Mouse (Mus musculus) forebrain, embryonic 14.5 days (tissue): ENCODE results near the gene Atp1a4. TPM values are rescaled to one million over a fixed set of nuclear protein-coding genes. Genes with fewer than 3 reads are reported as not detected.

Source experiments
- ATAC-seq: fragments of 200-750 bp; cut with Nextera tagmentation; 2 replicates; pipeline ENCODE4 v1.8.0; 2017; ENCODE audit warnings: mild to moderate bottlenecking, moderate library complexity
- DNase-seq: peaks from one replicate; pipeline ENCODE4 v3.0.0-alpha.2; 2015; ENCODE audit warnings: low spot score
- H3K27ac ChIP-seq: fragments of 300-500 bp; sonication (generic); 2 replicates; pipeline ENCODE4 v1.5.1; 2014; ENCODE audit warnings: low read depth, mild to moderate bottlenecking, control low read depth, low read length, moderate library complexity
- H3K27me3 ChIP-seq: fragments of 300-500 bp; sonication (generic); replicated peaks from 2 replicates; pipeline ENCODE4 v1.6.1; 2014; ENCODE audit warnings: low read length, control low read depth, mixed read lengths; ENCODE audit not compliant: control insufficient read depth, insufficient read depth
- H3K36me3 ChIP-seq: fragments of 300-500 bp; sonication (generic); 2 replicates; pipeline ENCODE4 v1.6.1; 2014; ENCODE audit warnings: low read length, control low read depth; ENCODE audit not compliant: control insufficient read depth, insufficient read depth
- H3K4me1 ChIP-seq: fragments of 300-500 bp; sonication (generic); 2 replicates; pipeline ENCODE4 v1.6.1; 2014; ENCODE audit warnings: antibody characterized with exemption, low read length, control low read depth; ENCODE audit not compliant: control insufficient read depth, insufficient read depth
- H3K4me2 ChIP-seq: fragments of 300-500 bp; sonication (generic); 2 replicates; pipeline ENCODE4 v1.6.1; 2014; ENCODE audit warnings: mild to moderate bottlenecking, control low read depth, low read length
- H3K4me3 ChIP-seq: fragments of 300-500 bp; sonication (generic); 2 replicates; pipeline ENCODE4 v1.5.1; 2014; ENCODE audit warnings: low read depth, low read length, control low read depth
- H3K9ac ChIP-seq: fragments of 300-500 bp; sonication (generic); 2 replicates; pipeline ENCODE4 v1.6.1; 2014; ENCODE audit warnings: mild to moderate bottlenecking, low read length, control low read depth, moderate library complexity
- H3K9me3 ChIP-seq: fragments of 300-500 bp; sonication (generic); replicated peaks from 2 replicates; pipeline ENCODE4 v1.6.1; 2016; ENCODE audit warnings: low read length, control low read depth, mixed read lengths; ENCODE audit not compliant: control insufficient read depth
- WGBS: fragments of 180-500 bp; shearing (Covaris S2); extraction: QIAGEN DNeasy Blood & Tissue Kit; methylation state at CpG from one replicate; pipeline ENCODE4 v1.1.7; 2014; 5-methylcytosine and 5-hydroxymethylcytosine counted together
- polyA plus RNA-seq: library from polyadenylated mRNA; unstranded; fragments of >200 nt; fragmentation: Nextera tagmentation; extraction: Ambion mirVana; gene quantifications from 2 replicates; pipeline ENCODE4 v1.2.1, GENCODE M21; 2014

Gene Atp1a4
- polyA plus RNA-seq, 1 experiment from 2014 or later: 0.08 TPM

- Histone ChIP-seq H3K9ac (no peak overlapping the region), H3K9me3 (no peaks in the 10 kb centered on the region), H3K27ac (no peak overlapping the region), H3K4me1 (no peaks in the 10 kb centered on the region), H3K36me3 (no peaks in the 10 kb centered on the region; the same call in 1 of the 2 replicates), H3K4me3 (no peak overlapping the region), H3K4me2 (no peak overlapping the region), H3K27me3 (no peaks in the 10 kb centered on the region)
- WGBS: 93% methylated on average over 3 of the region's 3 CpGs
- DNase-seq (no peak), ATAC-seq (no peak)
These were observed 19.0 kb upstream of the Atp1a4 start for GRCm38 (mm10) chr1:172277172-172277571.

DNA sequence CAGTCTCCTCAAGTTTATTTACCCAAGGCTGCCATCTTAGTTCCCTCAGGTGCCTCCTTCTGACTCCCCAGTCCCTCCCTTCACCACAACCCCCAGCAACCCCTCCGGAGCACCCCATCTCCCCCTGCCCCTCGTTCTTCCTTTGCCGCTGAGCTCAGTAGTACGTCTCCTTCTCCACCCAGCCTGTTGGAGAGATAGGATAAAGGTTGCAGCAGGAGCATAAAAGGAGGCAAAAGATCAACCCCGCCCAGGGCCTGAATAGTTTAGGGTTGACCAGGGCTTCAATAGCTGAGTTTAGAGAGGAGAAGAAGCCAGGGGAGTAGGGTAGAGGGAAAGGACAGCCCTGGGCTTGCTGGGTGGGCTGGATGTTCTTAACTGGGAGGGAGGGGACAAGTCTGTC lies 16.3 kb upstream of the Atp1a4 start:
- WGBS: 70% methylated on average over 5 of the region's 5 CpGs
- no peaks in the 10 kb centered on the region; the same call in 1 of the 2 replicates for H3K36me3 ChIP-seq
- peaks cover 8% of the 10 kb centered on the region for H3K4me1 ChIP-seq
- H3K27me3 ChIP-seq: no peaks in the 10 kb centered on the region
- H3K4me3 ChIP-seq: no peak overlapping the region
- ATAC-seq (no peak), DNase-seq (no peak)
- H3K9me3 ChIP-seq: no peaks in the 10 kb centered on the region
- H3K27ac ChIP-seq: no peak overlapping the region
- H3K4me2 ChIP-seq: no peak overlapping the region
- H3K9ac ChIP-seq: no peak overlapping the region

GRCm38 (mm10) chr1:172274116-172274515 lies 15.9 kb upstream of the Atp1a4 start:
- Histone ChIP-seq H3K9me3 (no peaks in the 10 kb centered on the region), H3K4me2 (no peak overlapping the region), H3K9ac (no peak overlapping the region), H3K4me3 (no peak overlapping the region), H3K27ac (no peak overlapping the region), H3K27me3 (no peaks in the 10 kb centered on the region), H3K36me3 (no peaks in the 10 kb centered on the region; the same call in 1 of the 2 replicates), H3K4me1 (peaks cover 8% of the 10 kb centered on the region)
- 72% methylated on average over 5 of the region's 5 CpGs for WGBS
- DNase-seq: no peak
- ATAC-seq: no peak

DNA sequence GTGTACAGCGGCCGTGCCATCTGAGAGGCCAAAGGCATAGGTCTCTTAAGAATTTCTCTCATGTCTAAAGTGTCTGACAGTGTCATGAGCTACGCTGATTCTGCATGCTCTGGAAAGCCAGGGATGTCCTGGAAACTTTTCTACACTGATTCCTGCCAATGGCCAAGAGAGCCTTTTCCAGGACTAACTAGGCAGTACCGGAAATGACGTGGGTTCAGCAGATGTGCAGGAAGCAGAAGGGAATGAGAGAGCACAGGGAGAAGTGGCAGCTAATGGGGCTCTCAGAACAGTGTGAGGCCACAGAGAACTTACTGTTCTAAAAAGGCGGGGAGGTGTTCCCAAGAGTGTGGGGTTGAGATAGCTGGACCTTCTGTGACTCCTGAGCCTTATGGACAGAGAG lies 15.2 kb upstream of the Atp1a4 start:
- H3K27ac ChIP-seq: no peak overlapping the region
- DNase-seq (no peak), ATAC-seq (no peak)
- H3K27me3 ChIP-seq: no peaks in the 10 kb centered on the region
- no peak overlapping the region for H3K9ac ChIP-seq
- 93% methylated on average over 6 of the region's 6 CpGs for WGBS
- no peak overlapping the region for H3K4me2 ChIP-seq
- H3K4me3 ChIP-seq: no peak overlapping the region
- no peaks in the 10 kb centered on the region for H3K9me3 ChIP-seq
- H3K36me3 ChIP-seq: no peaks in the 10 kb centered on the region
- peaks cover 8% of the 10 kb centered on the region for H3K4me1 ChIP-seq

GRCm38 (mm10) chr1:172271765-172272164 lies 13.6 kb upstream of the Atp1a4 start:
- Histone ChIP-seq H3K9me3 (no peaks in the 10 kb centered on the region), H3K27ac (0 out of 2 replicates have a peak overlapping the region, but pooled peaks have one; percentile 28), H3K4me2 (no peak overlapping the region), H3K4me1 (peaks cover 8% of the 10 kb centered on the region), H3K36me3 (no peaks in the 10 kb centered on the region), H3K9ac (no peak overlapping the region), H3K27me3 (no peaks in the 10 kb centered on the region), H3K4me3 (no peak overlapping the region)
- peak; percentile 90 for ATAC-seq
- DNase-seq: peak; percentile 79
- 27% methylated on average over 10 of the region's 10 CpGs for WGBS

DNA sequence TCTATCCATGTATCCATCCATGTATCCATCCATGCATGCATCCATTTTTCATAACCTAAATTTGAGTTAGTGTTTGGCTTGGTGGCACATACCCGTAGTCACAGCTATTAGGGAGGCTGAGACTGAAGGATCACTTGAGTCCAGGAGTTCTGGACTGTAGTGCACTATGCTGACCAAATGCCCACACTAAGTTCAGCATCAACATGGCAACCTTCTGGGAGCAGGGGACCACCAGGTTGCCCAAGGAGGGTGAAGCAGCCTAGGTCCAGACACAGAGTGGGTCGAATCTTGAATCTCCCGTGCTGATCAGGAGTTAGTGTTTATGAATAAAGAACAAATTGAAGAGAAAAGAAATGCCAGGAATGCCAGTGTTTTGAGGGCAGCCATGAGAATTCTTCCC lies 13.0 kb upstream of the Atp1a4 start:
- peaks cover 8% of the 10 kb centered on the region for H3K4me1 ChIP-seq
- 65% methylated on average over 3 of the region's 3 CpGs for WGBS
- H3K36me3 ChIP-seq: no peaks in the 10 kb centered on the region
- H3K9ac ChIP-seq: no peak overlapping the region
- ATAC-seq: peak; percentile 47
- H3K4me3 ChIP-seq: no peak overlapping the region
- no peak for DNase-seq
- H3K27ac ChIP-seq: peak overlapping the region; percentile 28; the same call in 1 of the 2 replicates
- H3K4me2 ChIP-seq: no peak overlapping the region
- no peaks in the 10 kb centered on the region for H3K27me3 ChIP-seq
- H3K9me3 ChIP-seq: no peaks in the 10 kb centered on the region

- no peaks in the 10 kb centered on the region for H3K4me1 ChIP-seq
- no peak within 1 kb of the TSS for H3K4me2 ChIP-seq
- WGBS: 8% methylated on average over 8 of the region's 8 CpGs
- H3K27ac ChIP-seq: peak within 1 kb of the TSS; percentile 45
- no peak within 1 kb of the TSS for H3K4me3 ChIP-seq
- no peak within 1 kb of the TSS for H3K9ac ChIP-seq
- ATAC-seq: peak; percentile 62
- no peaks in the 10 kb centered on the region for H3K36me3 ChIP-seq
- H3K27me3 ChIP-seq: no peaks in the 10 kb centered on the region
- no peaks in the 10 kb centered on the region for H3K9me3 ChIP-seq
- peak; percentile 39 for DNase-seq
These were observed 3.4 kb upstream of the Atp1a4 start, which contains the start of gene Igsf8 for GRCm38 (mm10) chr1:172261477-172262078. Gene Igsf8 (plus strand): TSS chr1:172261641.

DNA sequence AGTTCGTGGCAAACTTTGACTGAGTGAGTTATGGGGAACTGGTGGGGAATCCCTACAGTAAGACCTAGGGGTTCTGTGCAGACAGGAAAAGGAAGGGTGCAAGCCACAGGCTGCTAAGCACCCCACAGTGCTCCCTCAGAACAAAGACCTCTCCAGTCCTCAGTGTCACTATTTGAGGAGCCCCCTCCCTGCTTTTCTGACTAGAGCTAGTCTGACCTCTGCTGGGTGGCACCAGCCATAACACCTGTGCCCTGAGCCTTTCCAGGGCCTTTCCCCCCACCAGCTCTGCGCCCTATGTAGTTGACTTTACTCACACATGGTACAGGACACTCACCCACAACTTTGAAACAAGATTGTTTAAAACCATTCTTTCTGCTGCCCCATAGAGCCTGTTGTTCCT lies 10.5 kb downstream of the Atp1a4 start:
- Histone ChIP-seq H3K27ac (no peak overlapping the region), H3K27me3 (no peaks in the 10 kb centered on the region), H3K9ac (no peak overlapping the region), H3K9me3 (no peaks in the 10 kb centered on the region), H3K4me1 (peaks cover 8% of the 10 kb centered on the region; the same call in 1 of the 2 replicates), H3K4me3 (no peak overlapping the region), H3K36me3 (no peaks in the 10 kb centered on the region), H3K4me2 (no peak overlapping the region)
- DNase-seq: peak; percentile 61
- 42% methylated on average over 2 of the region's 2 CpGs for WGBS
- ATAC-seq: peak; percentile 74

DNA sequence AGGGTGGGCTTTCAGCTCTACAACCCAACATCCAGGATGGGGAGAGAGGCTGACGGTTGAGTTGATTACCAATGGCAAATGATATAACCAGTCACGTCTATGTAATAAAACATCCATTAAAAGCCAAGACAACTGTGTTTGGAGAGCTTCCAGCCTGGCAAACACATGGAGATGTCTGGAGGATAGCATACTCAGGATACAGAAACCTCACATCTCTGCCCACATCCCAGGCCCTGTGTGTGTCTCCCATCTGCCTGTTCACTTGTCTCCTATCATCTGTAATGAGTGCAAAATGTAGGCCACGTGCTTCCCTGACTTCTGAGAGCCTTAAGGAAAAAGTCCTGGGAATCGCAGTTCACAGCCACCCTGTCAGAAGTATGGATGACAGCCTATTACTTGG lies 11.0 kb downstream of the Atp1a4 start:
- Histone ChIP-seq H3K9me3 (no peaks in the 10 kb centered on the region), H3K4me1 (peaks cover 8% of the 10 kb centered on the region; the same call in 1 of the 2 replicates), H3K4me2 (no peak overlapping the region), H3K36me3 (no peaks in the 10 kb centered on the region), H3K27me3 (no peaks in the 10 kb centered on the region), H3K9ac (no peak overlapping the region), H3K4me3 (no peak overlapping the region), H3K27ac (no peak overlapping the region)
- ATAC-seq (no peak), DNase-seq (no peak)
- 62% methylated on average over 4 of the region's 4 CpGs for WGBS
